8 mouse cellular contexts compared by ENCODE assay signal in genomic region chr10:77116537-77117455, GRCm38 (mm10). TPM values are rescaled to one million over a fixed set of nuclear protein-coding genes. Genes with fewer than 3 reads are reported as not detected.
DNase-seq lines count a peak whose midpoint lies in the region; ATAC-seq and TF ChIP-seq lines count a peak whose summit lies in the region.

No protein-coding gene starts in this region.

- peaks cover 24% of the 10 kb centered on the region for H3K36me3 ChIP-seq in midbrain, embryonic 10.5 days
- H3K36me3 ChIP-seq in midbrain, embryonic 15.5 days (replicated peaks): no peaks in the 10 kb centered on the region
- H3K36me3 ChIP-seq in heart, embryonic 16.5 days (ENCODE audit: control insufficient read depth, insufficient read depth): no peaks in the 10 kb centered on the region
- no peaks in the 10 kb centered on the region for H3K36me3 ChIP-seq in liver, embryonic 12.5 days
- H3K36me3 ChIP-seq in stomach, postnatal 0 days (ENCODE audit: control insufficient read depth, insufficient read depth, low read length): no peaks in the 10 kb centered on the region

- peaks cover 37% of the 10 kb centered on the region for H3K4me1 ChIP-seq in midbrain, embryonic 10.5 days
- peaks cover 4% of the 10 kb centered on the region; the same call in 1 of the 2 replicates for H3K4me1 ChIP-seq in midbrain, embryonic 15.5 days
- H3K4me1 ChIP-seq in heart, embryonic 16.5 days (ENCODE audit: control insufficient read depth, insufficient read depth, low read length): peaks cover 25% of the 10 kb centered on the region
- 0 out of 2 replicates have a peak, but pooled peaks cover 10% of the 10 kb centered on the region for H3K4me1 ChIP-seq in liver, embryonic 12.5 days
- peaks cover 8% of the 10 kb centered on the region for H3K4me1 ChIP-seq in stomach, postnatal 0 days (replicated peaks; ENCODE audit: control insufficient read depth, insufficient read depth)

- intact Hi-C loops in gastrocnemius, postnatal 14 days (cut with DNase I; ENCODE audit: low total_unique reads): no loop called here

- H3K9ac ChIP-seq in midbrain, embryonic 15.5 days: no peak overlapping the region
- H3K9ac ChIP-seq in heart, embryonic 16.5 days (ENCODE audit: low read length): no peak overlapping the region
- H3K9ac ChIP-seq in liver, embryonic 12.5 days: no peak overlapping the region
- H3K9ac ChIP-seq in stomach, postnatal 0 days (ENCODE audit: low read length): no peak overlapping the region

- no peak overlapping the region for H3K4me3 ChIP-seq in midbrain, embryonic 10.5 days
- H3K4me3 ChIP-seq in midbrain, embryonic 15.5 days: no peak overlapping the region
- no peak overlapping the region for H3K4me3 ChIP-seq in heart, embryonic 16.5 days (ENCODE audit: low read length)
- H3K4me3 ChIP-seq in liver, embryonic 12.5 days: no peak overlapping the region
- H3K4me3 ChIP-seq in stomach, postnatal 0 days (ENCODE audit: low read depth, low read length): no peak overlapping the region

- TF ChIP-seq CTCF in stomach, postnatal 0 days (IDR thresholded peaks at IDR 0.05; ENCODE audit: low read depth): no peak

- no peak; the same call in 1 of the 2 replicates for ATAC-seq in midbrain, embryonic 15.5 days (replicated peaks)
- no peak for ATAC-seq in heart, embryonic 16.5 days (replicated peaks; ENCODE audit: extremely low read depth, insufficient read depth, low FRiP score)
- peak; percentile 62 for ATAC-seq in liver, embryonic 12.5 days
- ATAC-seq in stomach, postnatal 0 days (ENCODE audit: low FRiP score, low TSS enrichment): peak; percentile 30; the same call in 1 of the 2 replicates

- DNase-seq in midbrain, embryonic 10.5 days (ENCODE audit: low spot score): no peak
- DNase-seq in stomach, postnatal 0 days (ENCODE audit: low spot score): no peak
- no peak for DNase-seq in cerebellum, adult 11 months
- no peak for DNase-seq in spleen, postnatal 10 days (ENCODE audit: low spot score in 2 of 2)
- no peak for DNase-seq in gastrocnemius, postnatal 14 days

- WGBS in midbrain, embryonic 10.5 days: 42% methylated on average over 4 of the region's 4 CpGs
- 32% methylated on average over 4 of the region's 4 CpGs for WGBS in midbrain, embryonic 15.5 days
- WGBS in heart, embryonic 16.5 days: 38% methylated on average over 4 of the region's 4 CpGs
- WGBS in liver, embryonic 12.5 days (ENCODE audit: insufficient replicate concordance): 45% methylated on average over 4 of the region's 4 CpGs
- WGBS in stomach, postnatal 0 days: 18% methylated on average over 4 of the region's 4 CpGs

- no peaks in the 10 kb centered on the region for H3K9me3 ChIP-seq in midbrain, embryonic 10.5 days (replicated peaks)
- H3K9me3 ChIP-seq in midbrain, embryonic 15.5 days: no peaks in the 10 kb centered on the region
- no peaks in the 10 kb centered on the region for H3K9me3 ChIP-seq in heart, embryonic 16.5 days (replicated peaks; ENCODE audit: control insufficient read depth, low read length)
- no peaks in the 10 kb centered on the region for H3K9me3 ChIP-seq in liver, embryonic 12.5 days (replicated peaks)
- H3K9me3 ChIP-seq in stomach, postnatal 0 days (ENCODE audit: control insufficient read depth, low read length): no peaks in the 10 kb centered on the region

- H3K27me3 ChIP-seq in midbrain, embryonic 10.5 days (ENCODE audit: low read depth, poor library complexity, severe bottlenecking): no peaks in the 10 kb centered on the region
- no peaks in the 10 kb centered on the region for H3K27me3 ChIP-seq in midbrain, embryonic 15.5 days (replicated peaks)
- no peaks in the 10 kb centered on the region for H3K27me3 ChIP-seq in heart, embryonic 16.5 days (ENCODE audit: control insufficient read depth, insufficient read depth, low read length)
- no peaks in the 10 kb centered on the region for H3K27me3 ChIP-seq in liver, embryonic 12.5 days (replicated peaks)
- H3K27me3 ChIP-seq in stomach, postnatal 0 days (ENCODE audit: control insufficient read depth, insufficient read depth, low read length): no peaks in the 10 kb centered on the region

- no peak for TF ChIP-seq EP300 in stomach, postnatal 0 days (optimal IDR thresholded peaks at IDR 0.05)

- H3K27ac ChIP-seq in midbrain, embryonic 10.5 days (replicated peaks): peak overlapping the region; percentile 74
- H3K27ac ChIP-seq in midbrain, embryonic 15.5 days: no peak overlapping the region
- peak overlapping the region; percentile 20 for H3K27ac ChIP-seq in heart, embryonic 16.5 days (ENCODE audit: low read length)
- H3K27ac ChIP-seq in liver, embryonic 12.5 days: peak overlapping the region; percentile 73
- H3K27ac ChIP-seq in stomach, postnatal 0 days (replicated peaks): peak overlapping the region; percentile 24; the same call in 1 of the 2 replicates

- no peak overlapping the region for H3K4me2 ChIP-seq in midbrain, embryonic 15.5 days
- no peak overlapping the region for H3K4me2 ChIP-seq in heart, embryonic 16.5 days (ENCODE audit: low read depth, low read length)
- 0 out of 2 replicates have a peak overlapping the region, but pooled peaks have one; percentile 21 for H3K4me2 ChIP-seq in liver, embryonic 12.5 days
- no peak overlapping the region for H3K4me2 ChIP-seq in stomach, postnatal 0 days (replicated peaks; ENCODE audit: low read depth)

RNA-seq across cellular contexts. Expression of gene Col18a1, which starts 49.6 kb away (rescaled TPM):
- 146 and 155 TPM in 2 replicates for polyA plus RNA-seq in midbrain, embryonic 10.5 days (2016; fragmentation: Nextera tagmentation; extraction: Ambion mirVana)
- polyA plus RNA-seq in midbrain, embryonic 15.5 days (2015; fragmentation: Nextera tagmentation; extraction: Ambion mirVana): 33.6 and 35.8 TPM in 2 replicates
- polyA plus RNA-seq in heart, embryonic 16.5 days (2015; fragmentation: Nextera tagmentation; extraction: Ambion mirVana): 96.2 and 130 TPM in 2 replicates
- polyA plus RNA-seq in liver, embryonic 12.5 days (2016; fragmentation: Nextera tagmentation; extraction: Ambion mirVana): 38.3 and 42.4 TPM in 2 replicates
- polyA plus RNA-seq in stomach, postnatal 0 days (2015; fragmentation: Nextera tagmentation; extraction: Ambion mirVana): 26.3 and 26.6 TPM in 2 replicates
- total RNA-seq in gastrocnemius, postnatal 14 days (2021): 10 to 100 TPM; 20.2 to 24.5 TPM

Comparison
In these comparisons a context has a peak if more than half of its experiments do, and no peak if none do; other contexts are left out.
1. ATAC-seq: peak in liver, embryonic 12.5 days (single experiment) and stomach, postnatal 0 days (single experiment); none in midbrain, embryonic 15.5 days (single experiment) and heart, embryonic 16.5 days (single experiment).